Mouse (Mus musculus): ENCODE results near the gene Galnt16.

Galnt16 gene

GRCm38 (mm10) chr12:80533876-80534275 is 15.8 kb downstream of the Galnt16 start:
- DNase-seq: no peak

GRCm38 (mm10) chr12:80537313-80537712 is 19.2 kb downstream of the Galnt16 start:
- no peak for DNase-seq

- no peak for DNase-seq
These were observed 20.2 kb downstream of the Galnt16 start for GRCm38 (mm10) chr12:80538311-80538710.

- DNase-seq: peak; percentile 56
These were observed 27.2 kb downstream of the Galnt16 start for GRCm38 (mm10) chr12:80545310-80545709.

- DNase-seq: peak; percentile 49
These were observed 31.6 kb downstream of the Galnt16 start for GRCm38 (mm10) chr12:80549646-80550045.

GRCm38 (mm10) chr12:80553157-80553556 is 35.1 kb downstream of the Galnt16 start:
- DNase-seq: no peak

- DNase-seq: no peak
These were observed 36.2 kb downstream of the Galnt16 start for GRCm38 (mm10) chr12:80554312-80554711.

- DNase-seq: no peak
These were observed 43.8 kb downstream of the Galnt16 start for GRCm38 (mm10) chr12:80561904-80562303.

GRCm38 (mm10) chr12:80562793-80563192 is 44.7 kb downstream of the Galnt16 start:
- no peak for DNase-seq

- no peak for DNase-seq
These were observed 46.9 kb downstream of the Galnt16 start for GRCm38 (mm10) chr12:80564990-80565389.

- DNase-seq: no peak
These were observed 47.7 kb downstream of the Galnt16 start for GRCm38 (mm10) chr12:80565793-80566192.

- no peak for DNase-seq
These were observed 48.4 kb downstream of the Galnt16 start for GRCm38 (mm10) chr12:80566502-80566901.

GRCm38 (mm10) chr12:80567375-80567774 is 49.3 kb downstream of the Galnt16 start:
- DNase-seq: peak; percentile 80

- no peak for DNase-seq
These were observed 51.5 kb downstream of the Galnt16 start for GRCm38 (mm10) chr12:80569561-80569960.

GRCm38 (mm10) chr12:80574318-80574717 is 56.2 kb downstream of the Galnt16 start:
- DNase-seq: no peak

- DNase-seq: peak; percentile 67
These were observed 56.8 kb downstream of the Galnt16 start for GRCm38 (mm10) chr12:80574825-80575371.

GRCm38 (mm10) chr12:80577049-80577448 is 59.0 kb downstream of the Galnt16 start:
- DNase-seq: no peak

- DNase-seq: peak; percentile 64
These were observed 63.3 kb downstream of the Galnt16 start for GRCm38 (mm10) chr12:80581357-80581756.

- DNase-seq: no peak
These were observed 66.9 kb downstream of the Galnt16 start for GRCm38 (mm10) chr12:80584973-80585372.

- no peak for DNase-seq
These were observed 76.1 kb downstream of the Galnt16 start for GRCm38 (mm10) chr12:80594141-80594540.

GRCm38 (mm10) chr12:80594781-80595180 is 76.7 kb downstream of the Galnt16 start:
- no peak for DNase-seq

- no peak for DNase-seq
These were observed 77.5 kb downstream of the Galnt16 start for GRCm38 (mm10) chr12:80595566-80595965.

- no peak for DNase-seq
These were observed 77.9 kb downstream of the Galnt16 start for GRCm38 (mm10) chr12:80595968-80596367.

- no peak for DNase-seq
These were observed 80.2 kb downstream of the Galnt16 start for GRCm38 (mm10) chr12:80598236-80598635.

- peak; percentile 80 for DNase-seq
These were observed 80.7 kb downstream of the Galnt16 start for GRCm38 (mm10) chr12:80598756-80599155.

All from layer of hippocampus, adult 9-11 months (tissue).